Mouse (Mus musculus): ENCODE results near the gene Fntb. TPM values are rescaled to one million over a fixed set of nuclear protein-coding genes. Genes with fewer than 3 reads are reported as not detected.

The Fntb gene
- total RNA-seq, 2 experiments from 2014 or later = 17.9 to 20.1 TPM

GRCm38 (mm10) chr12:76886826-76887225 is 121.4 kb downstream of the Fntb start:
- DNase-seq = no peak

GRCm38 (mm10) chr12:76887941-76888340 is 122.6 kb downstream of the Fntb start:
- DNase-seq = no peak

- DNase-seq = no peak
Observed at GRCm38 (mm10) chr12:76889404-76890184, 124.2 kb downstream of the Fntb start.

GRCm38 (mm10) chr12:76891160-76891559 is 125.8 kb downstream of the Fntb start:
- DNase-seq = no peak

GRCm38 (mm10) chr12:76892910-76893695 is 127.7 kb downstream of the Fntb start:
- DNase-seq = no peak

GRCm38 (mm10) chr12:76894792-76895559 is 129.6 kb downstream of the Fntb start:
- no peak for DNase-seq

GRCm38 (mm10) chr12:76895777-76896176 is 130.4 kb downstream of the Fntb start:
- DNase-seq = no peak

- no peak for DNase-seq
Observed at GRCm38 (mm10) chr12:76896566-76896965, 131.2 kb downstream of the Fntb start.

- no peak for DNase-seq
Observed at GRCm38 (mm10) chr12:76897006-76897405, 131.6 kb downstream of the Fntb start.

GRCm38 (mm10) chr12:76898141-76898540 is 132.8 kb downstream of the Fntb start:
- no peak for DNase-seq

GRCm38 (mm10) chr12:76899261-76899975 is 134.0 kb downstream of the Fntb start:
- DNase-seq = no peak

- DNase-seq = no peak
Observed at GRCm38 (mm10) chr12:76901508-76902294, 136.3 kb downstream of the Fntb start.

GRCm38 (mm10) chr12:76906278-76906677 is 140.9 kb downstream of the Fntb start:
- DNase-seq = no peak

- DNase-seq = no peak
Observed at GRCm38 (mm10) chr12:76909218-76909617, 143.8 kb downstream of the Fntb start.

- no peak for DNase-seq
Observed at GRCm38 (mm10) chr12:76910258-76910940, 145.0 kb downstream of the Fntb start.

GRCm38 (mm10) chr12:76911171-76911726 is 145.9 kb downstream of the Fntb start:
- DNase-seq = no peak

- DNase-seq = no peak
Observed at GRCm38 (mm10) chr12:76912193-76912592, 146.8 kb downstream of the Fntb start.

- no peak for DNase-seq
Observed at GRCm38 (mm10) chr12:76916163-76916562, 150.8 kb downstream of the Fntb start.

GRCm38 (mm10) chr12:76918113-76918512 is 152.7 kb downstream of the Fntb start:
- DNase-seq = peak; percentile 23

- no peak for DNase-seq
Observed at GRCm38 (mm10) chr12:76918855-76919254, 153.5 kb downstream of the Fntb start.
